Mouse (Mus musculus) small intestine, adult 2 months (tissue): ENCODE measurements around the gene Olfr735.

Source experiments
- CTCF ChIP-seq: fragments of 200-500 bp; IDR thresholded peaks from 2 replicates; pipeline ENCODE4 v1.5.1; 2012; ENCODE audit warnings: low read depth, mild to moderate bottlenecking, control low read depth, inconsistent platforms, low read length, moderate library complexity, mixed read lengths; ENCODE audit not compliant: insufficient replicate concordance, insufficient read length; ENCODE audit errors: extremely low read depth
- POLR2A ChIP-seq: fragments of 200-500 bp; IDR thresholded peaks from 2 replicates; pipeline ENCODE4 v1.6.1; 2012; ENCODE audit warnings: low read depth, mild to moderate bottlenecking, control low read depth, inconsistent platforms, low read length, moderate library complexity

DNA sequence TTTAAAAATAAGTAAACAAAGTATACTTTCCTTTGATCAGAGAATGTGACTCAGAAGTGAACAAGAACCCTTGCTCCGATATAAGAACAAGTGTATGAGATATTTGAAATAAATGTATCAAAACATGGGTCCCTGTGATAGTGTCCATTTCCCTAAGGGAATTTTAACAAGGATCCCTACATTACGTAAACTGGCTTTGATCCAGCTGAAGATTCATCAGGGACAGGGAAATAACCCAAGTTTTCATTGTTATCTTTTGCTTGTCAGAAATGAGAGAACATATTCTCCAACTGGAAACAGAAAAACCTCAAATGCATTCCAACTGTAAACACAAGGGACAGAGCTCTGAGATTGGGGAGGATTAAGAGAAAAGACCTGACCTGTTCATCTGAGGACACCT lies 32.2 kb upstream of the Olfr735 start, which contains the start of gene Olfr736:
- TF ChIP-seq CTCF: no peak
- no peak for TF ChIP-seq POLR2A
